Mouse (Mus musculus) lung, adult 2 months (tissue): ENCODE data around the gene Camta1. TPM values are rescaled to one million over a fixed set of nuclear protein-coding genes. Genes with fewer than 3 reads are reported as not detected.

Experiments
- DNase-seq: peaks from one replicate; pipeline ENCODE4 v3.0.0; 2022
- H3K4me1 ChIP-seq: fragments of 200-500 bp; 2 replicates; pipeline ENCODE4 v1.6.1; 2011; ENCODE audit warnings: low read length; ENCODE audit not compliant: control insufficient read depth, insufficient read depth
- H3K4me3 ChIP-seq: fragments of 200-500 bp; replicated peaks from 2 replicates; pipeline ENCODE3; 2011; ENCODE audit warnings: low read depth, mild to moderate bottlenecking, control low read depth, low read length; ENCODE audit errors: extremely low read depth
- CTCF ChIP-seq: fragments of 200-500 bp; IDR thresholded peaks from 2 replicates; pipeline ENCODE4 v1.5.1; 2011; ENCODE audit warnings: mild to moderate bottlenecking, low read length, control low read depth; ENCODE audit not compliant: insufficient read depth
- POLR2A ChIP-seq: fragments of 200-500 bp; IDR thresholded peaks from 2 replicates; pipeline ENCODE4 v1.6.1; 2011; ENCODE audit warnings: low read depth, mild to moderate bottlenecking, control low read depth, low read length, borderline replicate concordance; ENCODE audit errors: extremely low read depth
- WGBS: fragments of 180-500 bp; shearing (Covaris S2); methylation state at CpG from one replicate; pipeline ENCODE4 v1.1.7; 2018; 5-methylcytosine and 5-hydroxymethylcytosine counted together
- polyA plus RNA-seq: library from polyadenylated mRNA; depleted of rRNA; stranded (reverse); fragments of >200 nt; gene quantifications from 2 replicates; pipeline ENCODE4 v1.2.3, GENCODE M21; 2012

The Camta1 gene
- polyA plus RNA-seq, 1 experiment, result 10.4 TPM

DNA sequence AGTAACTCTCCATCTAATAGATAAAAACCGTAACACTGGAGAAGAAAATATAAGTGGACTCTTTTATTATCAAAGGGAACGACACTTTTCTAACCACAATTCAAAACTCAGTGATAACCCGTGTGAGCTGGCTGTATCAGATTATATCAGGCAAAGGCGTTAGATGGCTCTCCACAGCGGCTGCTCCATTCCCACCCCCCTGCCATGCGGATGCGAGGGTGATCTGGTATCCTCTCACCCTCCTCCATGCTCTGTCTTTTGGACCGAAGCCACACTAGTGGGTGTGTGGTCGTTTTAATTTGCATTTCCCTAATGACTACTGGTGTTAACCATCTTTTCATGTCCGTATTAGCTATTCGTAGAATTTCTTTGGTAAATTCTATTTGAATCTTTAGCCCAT, 403.0 kb downstream of the Camta1 start:
- WGBS, result 73% methylated on average over 11 of the region's 11 CpGs
- no peak overlapping the region for H3K4me3 ChIP-seq
- TF ChIP-seq POLR2A (no peak), CTCF (no peak)
- DNase-seq, result no peak
- no peaks in the 10 kb centered on the region for H3K4me1 ChIP-seq

DNA sequence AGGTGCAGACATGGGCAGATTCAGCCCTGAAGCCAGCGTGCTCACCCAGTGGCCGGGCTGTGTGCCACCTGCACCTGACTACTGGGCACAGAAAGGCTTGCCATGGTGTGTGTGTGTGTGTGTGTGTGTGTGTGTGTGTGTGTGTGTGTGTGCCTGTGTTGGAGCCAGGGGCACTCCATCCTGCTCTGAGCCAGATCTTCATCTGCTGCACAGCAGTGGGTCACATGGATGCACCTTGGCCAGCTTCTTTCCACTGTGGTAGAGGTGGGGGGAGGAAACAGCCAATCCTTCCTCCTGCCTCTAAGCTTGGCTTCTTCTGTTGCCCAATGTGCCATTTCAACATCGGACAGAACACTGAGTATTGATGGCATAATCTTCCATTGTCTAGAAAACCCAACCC, 407.1 kb downstream of the Camta1 start:
- 81% methylated on average over 3 of the region's 3 CpGs for WGBS
- TF ChIP-seq POLR2A (no peak), CTCF (no peak)
- Histone ChIP-seq H3K4me3 (no peak overlapping the region), H3K4me1 (no peaks in the 10 kb centered on the region)
- DNase-seq, result no peak

DNA sequence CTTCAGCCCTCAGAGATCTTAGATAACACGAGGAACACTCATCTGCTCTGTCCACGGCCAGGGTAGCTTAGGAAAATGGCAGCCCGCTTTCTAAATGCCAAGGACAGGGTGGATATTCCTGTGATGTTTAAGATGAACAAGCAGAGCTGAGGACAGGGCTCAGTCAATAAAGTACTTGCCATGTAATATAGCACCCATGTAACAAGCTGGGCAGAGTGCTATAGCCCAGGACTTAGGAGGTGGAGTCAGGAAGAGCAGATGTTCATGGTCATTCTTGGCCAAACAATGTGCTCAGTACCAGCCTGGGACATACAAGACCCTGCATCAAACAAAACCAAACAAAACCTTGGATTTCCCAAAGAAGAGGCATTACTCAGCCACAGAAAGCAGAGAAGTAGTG, 407.6 kb downstream of the Camta1 start:
- no peak overlapping the region for H3K4me3 ChIP-seq
- WGBS, result 64% methylated on average over 3 of the region's 3 CpGs
- TF ChIP-seq POLR2A (no peak), CTCF (no peak)
- no peak for DNase-seq
- H3K4me1 ChIP-seq, result no peaks in the 10 kb centered on the region

DNA sequence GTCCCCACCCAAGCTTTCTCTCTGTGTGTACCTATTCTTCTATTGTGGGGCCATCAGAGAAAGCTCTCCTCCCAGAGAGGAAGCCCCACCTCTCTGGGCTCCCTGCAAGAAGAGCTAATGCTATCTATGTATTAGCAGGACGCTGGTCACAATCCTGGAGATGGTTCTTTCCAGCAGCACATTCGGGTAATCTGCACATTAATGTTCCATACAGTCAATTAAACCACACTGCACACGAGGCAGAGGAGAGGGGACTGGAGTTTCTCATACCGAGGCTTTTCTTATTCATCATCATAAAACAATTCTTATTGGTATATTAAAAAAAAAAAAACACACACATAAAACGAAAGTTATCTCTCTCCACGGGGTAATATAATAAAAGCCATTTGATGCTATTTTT, 409.8 kb downstream of the Camta1 start:
- H3K4me1 ChIP-seq, result no peaks in the 10 kb centered on the region
- whole genome bisulfite sequencing, result 60% methylated on average over 6 of the region's 6 CpGs
- TF ChIP-seq CTCF, result no peak
- TF ChIP-seq POLR2A, result no peak
- DNase-seq, result no peak
- no peak overlapping the region for H3K4me3 ChIP-seq

DNA sequence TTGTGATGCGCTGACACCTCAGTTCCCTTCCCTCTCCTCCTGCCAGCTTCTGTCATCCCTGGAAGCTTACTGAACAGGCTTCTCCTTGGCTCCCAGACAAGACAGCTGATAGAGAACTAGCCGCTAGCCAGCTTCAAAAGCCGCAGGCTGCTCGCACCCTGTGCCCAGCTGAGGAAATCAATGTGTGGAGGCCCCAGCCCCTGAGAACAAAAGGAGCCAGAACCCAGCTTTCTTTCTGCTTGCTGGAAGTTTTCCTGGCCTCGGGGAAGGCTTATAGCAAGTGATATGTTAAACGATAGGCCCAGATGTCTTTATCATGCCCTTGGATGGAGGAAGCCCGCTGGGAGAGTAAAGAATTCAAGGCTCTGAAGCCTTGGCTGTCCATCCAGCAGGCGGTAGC, 411.7 kb downstream of the Camta1 start:
- H3K4me1 ChIP-seq, result no peaks in the 10 kb centered on the region
- TF ChIP-seq POLR2A (no peak), CTCF (no peak)
- 42% methylated on average over 8 of the region's 8 CpGs for WGBS
- no peak overlapping the region for H3K4me3 ChIP-seq
- DNase-seq, result no peak

DNA sequence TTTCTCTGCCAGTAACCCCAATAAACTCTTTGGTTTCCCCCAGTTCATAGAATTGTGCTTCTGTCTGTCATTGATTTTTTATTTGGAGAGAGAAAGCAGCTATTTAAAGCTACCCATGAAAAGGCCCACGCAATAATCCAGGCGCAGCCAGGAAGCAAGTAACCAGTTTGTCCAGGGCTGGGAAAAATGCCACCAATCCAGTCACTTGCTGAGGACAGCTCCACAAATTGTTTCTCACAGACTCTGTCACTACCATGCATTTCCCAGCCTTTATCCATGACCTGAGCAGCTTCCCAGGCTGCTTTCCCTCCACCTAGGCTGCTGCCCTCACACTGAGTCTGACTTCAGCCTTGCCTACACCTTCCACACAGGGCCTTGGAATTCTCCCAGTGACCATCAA, 413.3 kb downstream of the Camta1 start:
- WGBS, result 81% methylated on average over 2 of the region's 2 CpGs
- TF ChIP-seq CTCF, result no peak
- no peak for DNase-seq
- no peak overlapping the region for H3K4me3 ChIP-seq
- no peaks in the 10 kb centered on the region for H3K4me1 ChIP-seq

DNA sequence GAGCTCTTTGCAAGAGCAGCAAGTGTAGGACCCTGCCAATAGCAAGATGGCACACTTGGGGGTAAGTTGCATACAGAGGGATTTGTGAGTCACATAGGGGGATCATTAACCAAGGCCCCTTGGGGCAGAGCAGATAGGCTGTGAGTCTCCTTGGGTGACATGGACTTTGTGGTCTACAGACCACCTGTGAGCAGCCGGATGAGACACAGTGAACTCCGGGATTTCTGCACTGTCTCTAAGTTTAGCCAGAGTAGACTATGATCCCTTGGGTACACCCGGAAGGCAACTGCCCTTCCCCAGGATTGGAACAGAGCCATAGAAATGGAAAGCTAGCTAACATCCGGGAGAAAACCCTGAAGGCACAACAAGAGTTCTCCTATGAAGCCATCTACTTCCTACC, 417.0 kb downstream of the Camta1 start:
- Histone ChIP-seq H3K4me3 (no peak overlapping the region), H3K4me1 (no peaks in the 10 kb centered on the region)
- no peak for DNase-seq
- TF ChIP-seq POLR2A (no peak), CTCF (no peak)
- WGBS, result 80% methylated on average over 4 of the region's 4 CpGs

DNA sequence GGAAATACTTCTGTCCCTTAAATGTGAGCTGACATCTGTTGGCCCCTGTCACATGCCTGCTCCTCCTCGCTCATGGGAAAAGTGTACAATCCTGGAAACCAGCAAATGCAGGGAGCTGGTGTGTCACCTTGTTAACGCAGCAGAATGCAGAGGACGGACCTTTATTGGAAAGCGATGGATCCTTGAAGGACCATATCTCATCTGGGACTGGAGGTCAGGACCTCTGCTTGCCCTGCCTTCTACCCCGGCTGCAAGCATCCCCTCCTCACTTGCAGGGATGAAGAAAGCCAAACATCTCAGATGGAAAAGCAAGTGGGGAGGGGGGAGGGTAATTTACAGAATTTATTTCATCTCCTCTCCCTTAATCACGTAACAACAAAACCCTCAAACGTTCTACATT, 423.1 kb downstream of the Camta1 start:
- TF ChIP-seq CTCF (no peak), POLR2A (no peak)
- no peak for DNase-seq
- 41% methylated on average over 7 of the region's 7 CpGs for WGBS
- Histone ChIP-seq H3K4me3 (no peak overlapping the region), H3K4me1 (no peaks in the 10 kb centered on the region)

DNA sequence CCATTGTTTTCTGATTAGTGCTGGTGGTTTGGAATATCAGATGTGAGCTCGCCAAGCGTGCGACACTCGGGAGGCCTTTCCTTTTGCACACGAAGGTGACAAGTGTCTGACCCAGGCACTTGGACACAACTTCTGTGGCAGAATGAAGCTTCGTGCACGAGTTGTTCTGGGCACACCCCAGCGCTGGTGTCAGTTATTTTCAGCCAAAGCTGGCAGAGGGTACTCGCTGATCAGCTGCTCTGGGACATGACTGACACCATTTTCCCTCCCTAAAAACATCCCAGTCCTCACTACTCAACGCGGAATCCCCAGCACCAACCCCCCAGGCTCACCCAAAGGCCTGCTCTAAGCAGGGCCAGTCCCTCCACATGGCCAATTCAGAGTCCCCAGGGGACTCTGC, 423.8 kb downstream of the Camta1 start:
- DNase-seq, result no peak
- H3K4me1 ChIP-seq, result no peaks in the 10 kb centered on the region
- H3K4me3 ChIP-seq, result no peak overlapping the region
- no peak for TF ChIP-seq POLR2A
- no peak for TF ChIP-seq CTCF
- 71% methylated on average over 11 of the region's 11 CpGs for WGBS

DNA sequence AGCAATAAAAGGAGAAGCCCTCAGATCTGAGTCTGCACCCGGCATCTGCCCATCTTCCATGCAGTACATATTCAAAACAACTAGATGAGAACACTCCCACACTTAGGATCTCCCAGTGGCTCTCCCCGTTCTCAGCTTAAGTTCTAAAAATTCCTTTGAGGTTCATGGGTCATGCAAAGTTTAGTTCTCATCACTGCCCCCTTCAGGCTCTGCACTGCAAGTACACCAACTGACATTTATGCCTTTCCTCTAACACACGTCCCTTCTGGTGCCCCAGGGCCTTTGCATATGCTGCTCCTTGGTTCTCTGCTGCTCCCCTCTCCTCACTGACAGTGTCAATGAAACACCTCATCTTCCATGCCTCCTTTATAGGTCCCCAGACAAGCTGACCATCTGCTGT, 436.5 kb downstream of the Camta1 start:
- no peak for DNase-seq
- TF ChIP-seq CTCF, result no peak
- TF ChIP-seq POLR2A, result no peak
- WGBS, result 73% methylated on average over 3 of the region's 3 CpGs
- Histone ChIP-seq H3K4me3 (no peak overlapping the region), H3K4me1 (no peaks in the 10 kb centered on the region)

DNA sequence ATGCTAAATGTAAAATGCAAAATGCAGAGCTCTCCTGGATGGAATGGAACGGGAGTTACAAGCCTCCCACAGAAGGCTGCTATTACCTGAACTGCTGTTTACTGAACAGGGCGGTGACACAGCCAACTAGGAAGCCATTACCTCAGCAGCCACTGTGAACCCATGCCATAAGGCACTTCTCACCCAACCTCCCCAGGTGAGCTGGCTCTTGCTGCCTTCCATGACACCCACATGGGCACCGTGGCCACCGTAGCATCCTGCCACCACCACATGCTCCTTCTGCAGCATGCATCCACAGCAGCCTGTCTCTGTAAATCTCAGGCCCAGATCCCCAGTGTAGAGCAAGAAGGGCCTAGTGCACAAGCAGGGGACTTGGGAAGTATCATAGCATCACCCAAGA, 438.8 kb downstream of the Camta1 start:
- TF ChIP-seq CTCF (no peak), POLR2A (no peak)
- no peak for DNase-seq
- 85% methylated on average over 4 of the region's 4 CpGs for WGBS
- Histone ChIP-seq H3K4me1 (no peaks in the 10 kb centered on the region), H3K4me3 (no peak overlapping the region)

DNA sequence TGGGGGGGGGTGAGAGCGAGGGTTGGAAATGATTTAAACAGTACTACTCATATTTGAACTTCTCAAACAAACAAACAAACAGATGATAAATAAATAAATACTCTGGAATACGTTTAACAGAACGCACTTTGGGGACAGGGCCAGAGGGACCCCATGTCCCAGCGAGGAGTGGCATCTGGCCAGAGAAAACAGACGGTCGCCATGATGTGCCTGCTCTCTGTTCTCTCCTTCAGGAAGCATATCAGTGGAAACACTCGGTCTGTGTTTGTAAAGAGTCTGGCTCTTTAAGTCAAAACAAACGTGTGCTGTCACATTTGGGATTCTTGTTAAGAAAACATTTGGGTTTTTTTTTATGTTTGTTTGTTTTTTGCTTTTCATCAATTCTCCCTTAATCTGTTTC, 439.3 kb downstream of the Camta1 start:
- DNase-seq, result no peak
- Histone ChIP-seq H3K4me3 (no peak overlapping the region), H3K4me1 (no peaks in the 10 kb centered on the region)
- no peak for TF ChIP-seq CTCF
- TF ChIP-seq POLR2A, result no peak
- WGBS, result 26% methylated on average over 8 of the region's 8 CpGs
